Mouse (Mus musculus) hindbrain, embryonic 11.5 days (tissue): ENCODE data around the gene Kalrn. TPM values are rescaled to one million over a fixed set of nuclear protein-coding genes. Genes with fewer than 3 reads are reported as not detected.

Experiments
- ATAC-seq: fragments of 200-750 bp; cut with Nextera tagmentation; 2 replicates; pipeline ENCODE4 v1.8.0; 2017; ENCODE audit warnings: mild to moderate bottlenecking, moderate TSS enrichment, moderate library complexity; ENCODE audit not compliant: low FRiP score
- DNase-seq: peaks from one replicate; pipeline ENCODE4 v3.0.0-alpha.2; 2015; ENCODE audit warnings: low spot score
- H3K27ac ChIP-seq: fragments of 300-500 bp; sonication (generic); 2 replicates; pipeline ENCODE4 v1.5.1; 2014; ENCODE audit warnings: mild to moderate bottlenecking, low read depth, low read length
- H3K27me3 ChIP-seq: fragments of 300-500 bp; sonication (generic); 2 replicates; pipeline ENCODE4 v1.6.1; 2014; ENCODE audit warnings: mild to moderate bottlenecking, low read length, moderate library complexity, mixed read lengths; ENCODE audit not compliant: control insufficient read depth, insufficient read depth
- H3K36me3 ChIP-seq: fragments of 300-500 bp; sonication (generic); 2 replicates; pipeline ENCODE4 v1.6.1; 2014; ENCODE audit warnings: mild to moderate bottlenecking, low read length, moderate library complexity, mixed read lengths; ENCODE audit not compliant: control insufficient read depth, insufficient read depth
- H3K4me1 ChIP-seq: fragments of 300-500 bp; sonication (generic); replicated peaks from 2 replicates; pipeline ENCODE4 v1.6.1; 2014; ENCODE audit warnings: low read length, mixed read lengths; ENCODE audit not compliant: control insufficient read depth, insufficient read depth
- H3K4me2 ChIP-seq: fragments of 300-500 bp; sonication (generic); replicated peaks from 2 replicates; pipeline ENCODE4 v1.6.1; 2014; ENCODE audit warnings: mild to moderate bottlenecking, low read depth, low read length
- H3K4me3 ChIP-seq: fragments of 300-500 bp; sonication (generic); 2 replicates; pipeline ENCODE4 v1.5.1; 2014; ENCODE audit warnings: low read depth, low read length
- H3K9ac ChIP-seq: fragments of 300-500 bp; sonication (generic); 2 replicates; pipeline ENCODE4 v1.6.1; 2014; ENCODE audit warnings: low read depth, low read length
- H3K9me3 ChIP-seq: fragments of 300-500 bp; sonication (generic); 2 replicates; pipeline ENCODE4 v1.6.1; 2016; ENCODE audit warnings: low read length; ENCODE audit not compliant: control insufficient read depth
- WGBS: fragments of 180-500 bp; shearing (Covaris S2); extraction: QIAGEN DNeasy Blood & Tissue Kit; methylation state at CpG from one replicate; pipeline ENCODE4 v1.1.7; 2014; 5-methylcytosine and 5-hydroxymethylcytosine counted together
- polyA plus RNA-seq: library from polyadenylated mRNA; unstranded; fragments of >200 nt; fragmentation: Nextera tagmentation; extraction: Ambion mirVana; gene quantifications from 2 replicates; pipeline ENCODE4 v1.2.1, GENCODE M21; 2014

The Kalrn gene
- polyA plus RNA-seq, 1 experiment from 2014 or later, result 25.6 TPM

GRCm38 (mm10) chr16:33995496-33995895 is 577.8 kb downstream of the Kalrn start:
- ATAC-seq, result no peak
- no peak for DNase-seq
- 81% methylated on average over 3 of the region's 3 CpGs for WGBS

DNA sequence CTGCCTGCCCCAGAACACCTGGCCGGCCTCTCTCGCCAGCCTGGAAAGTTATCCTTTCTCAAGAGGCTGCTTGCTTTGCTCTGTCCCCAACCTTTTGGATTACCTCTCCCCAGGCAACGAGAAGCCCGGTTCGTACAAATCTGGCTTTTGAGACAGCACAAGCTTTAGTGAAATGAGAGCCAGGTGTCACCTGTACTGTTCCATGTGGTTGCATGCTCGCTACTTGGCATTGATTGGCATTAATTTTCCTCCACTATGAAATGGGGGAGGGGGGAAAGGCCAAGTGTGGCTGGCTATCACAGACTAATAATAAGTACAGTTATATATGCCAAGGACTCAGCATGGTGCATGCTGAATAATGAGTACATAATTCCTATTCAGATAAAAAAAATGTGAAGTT is 579.0 kb downstream of the Kalrn start:
- H3K9me3 ChIP-seq, result no peaks in the 10 kb centered on the region
- no peaks in the 10 kb centered on the region for H3K4me1 ChIP-seq
- DNase-seq (no peak), ATAC-seq (no peak)
- no peaks in the 10 kb centered on the region for H3K36me3 ChIP-seq
- WGBS, result 85% methylated on average over 6 of the region's 6 CpGs
- H3K9ac ChIP-seq, result no peak overlapping the region
- H3K27ac ChIP-seq, result no peak overlapping the region
- H3K27me3 ChIP-seq, result no peaks in the 10 kb centered on the region
- no peak overlapping the region for H3K4me2 ChIP-seq
- no peak overlapping the region for H3K4me3 ChIP-seq

More at GRCm38 (mm10) chr16:33995496-33995895, 577.8 kb downstream of the Kalrn start:
- no peak overlapping the region for H3K4me3 ChIP-seq
- no peaks in the 10 kb centered on the region for H3K36me3 ChIP-seq
- H3K4me1 ChIP-seq, result no peaks in the 10 kb centered on the region
- no peak overlapping the region for H3K4me2 ChIP-seq
- no peaks in the 10 kb centered on the region for H3K9me3 ChIP-seq
- H3K27me3 ChIP-seq, result no peaks in the 10 kb centered on the region
- H3K27ac ChIP-seq, result no peak overlapping the region
- no peak overlapping the region for H3K9ac ChIP-seq

DNA sequence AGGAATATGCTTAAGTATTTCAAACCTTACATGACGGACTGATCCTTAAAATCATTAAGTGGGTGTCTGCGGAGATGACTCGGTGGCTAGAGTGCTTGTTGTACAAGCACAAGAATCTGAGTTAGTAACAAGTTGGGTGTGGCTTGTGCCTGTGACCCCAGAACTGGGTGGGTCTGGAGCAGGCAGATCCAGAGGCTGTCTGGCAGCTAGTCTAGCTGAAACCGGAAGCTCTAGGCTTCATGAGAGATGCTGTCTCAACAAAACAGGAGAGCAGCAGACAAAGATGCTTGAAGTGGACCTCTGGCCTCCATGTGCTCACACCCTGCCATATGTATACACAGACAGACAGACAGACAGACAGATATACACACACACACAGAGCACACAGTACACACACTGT is 582.6 kb downstream of the Kalrn start:
- Histone ChIP-seq H3K27ac (no peak overlapping the region), H3K4me2 (no peak overlapping the region), H3K27me3 (no peaks in the 10 kb centered on the region), H3K36me3 (no peaks in the 10 kb centered on the region), H3K9ac (no peak overlapping the region), H3K4me1 (no peaks in the 10 kb centered on the region), H3K4me3 (no peak overlapping the region), H3K9me3 (no peaks in the 10 kb centered on the region)
- DNase-seq (no peak), ATAC-seq (no peak)
- 86% methylated on average over 4 of the region's 4 CpGs for WGBS

GRCm38 (mm10) chr16:33989106-33989505 is 584.2 kb downstream of the Kalrn start:
- no peak overlapping the region for H3K27ac ChIP-seq
- no peaks in the 10 kb centered on the region for H3K9me3 ChIP-seq
- H3K4me1 ChIP-seq, result no peaks in the 10 kb centered on the region
- H3K4me2 ChIP-seq, result no peak overlapping the region
- no peaks in the 10 kb centered on the region for H3K27me3 ChIP-seq
- H3K36me3 ChIP-seq, result no peaks in the 10 kb centered on the region
- no peak for ATAC-seq
- no peak overlapping the region for H3K4me3 ChIP-seq
- no peak overlapping the region for H3K9ac ChIP-seq
- 100% methylated on average over 1 of the region's 1 CpGs for WGBS
- DNase-seq, result no peak

- 63% methylated on average over 17 of the region's 17 CpGs for WGBS
- Histone ChIP-seq H3K27ac (no peak overlapping the region), H3K4me1 (no peaks in the 10 kb centered on the region), H3K36me3 (no peaks in the 10 kb centered on the region), H3K27me3 (no peaks in the 10 kb centered on the region), H3K9me3 (no peaks in the 10 kb centered on the region), H3K4me3 (no peak overlapping the region), H3K9ac (no peak overlapping the region), H3K4me2 (no peak overlapping the region)
- ATAC-seq (no peak), DNase-seq (peak; percentile 61)
Measured at GRCm38 (mm10) chr16:33988358-33989012, 584.8 kb downstream of the Kalrn start.

DNA sequence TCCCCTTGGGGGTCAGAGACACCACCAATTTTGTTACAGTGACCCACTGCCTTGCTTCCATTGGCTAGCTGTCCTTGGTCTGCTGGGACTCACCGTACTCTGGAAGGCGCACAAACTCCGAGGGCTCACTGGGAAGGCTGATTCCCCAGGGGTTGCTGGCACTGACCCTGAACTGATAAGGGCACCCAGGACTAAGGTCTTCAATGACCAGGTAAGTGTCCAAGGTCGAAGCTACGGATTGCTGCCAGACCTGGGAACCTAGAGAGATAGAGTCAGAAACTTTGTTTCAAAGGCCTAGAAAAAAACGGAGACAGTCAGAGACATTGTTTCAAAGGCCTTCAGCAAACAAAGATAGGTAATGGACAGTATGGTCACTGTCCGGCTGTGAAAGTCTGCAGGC is 586.3 kb downstream of the Kalrn start:
- no peak overlapping the region for H3K4me3 ChIP-seq
- H3K4me2 ChIP-seq, result no peak overlapping the region
- H3K4me1 ChIP-seq, result no peaks in the 10 kb centered on the region
- 88% methylated on average over 7 of the region's 7 CpGs for WGBS
- no peak overlapping the region for H3K27ac ChIP-seq
- no peaks in the 10 kb centered on the region for H3K27me3 ChIP-seq
- no peaks in the 10 kb centered on the region for H3K9me3 ChIP-seq
- no peaks in the 10 kb centered on the region for H3K36me3 ChIP-seq
- H3K9ac ChIP-seq, result no peak overlapping the region
- no peak for DNase-seq
- no peak for ATAC-seq

DNA sequence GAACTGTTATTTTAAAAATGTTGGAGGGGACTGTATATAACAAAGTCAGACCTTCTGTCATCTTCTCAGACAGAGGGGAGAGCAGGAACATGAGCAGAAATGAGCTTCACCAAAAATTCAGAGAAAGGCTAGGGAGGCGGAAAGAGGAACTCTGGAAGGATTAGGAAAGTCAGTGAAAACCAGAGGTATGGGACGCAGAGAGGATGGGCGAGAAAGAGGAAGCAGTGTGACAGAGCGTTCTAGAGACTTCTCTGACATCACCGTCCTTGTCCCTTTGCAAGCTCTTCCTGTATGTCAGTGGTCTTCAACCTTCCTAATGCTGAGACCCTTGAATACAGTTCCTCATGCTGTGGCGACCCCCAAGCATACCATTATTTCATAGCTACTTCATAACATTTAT is 588.0 kb downstream of the Kalrn start:
- Histone ChIP-seq H3K9me3 (no peaks in the 10 kb centered on the region), H3K27me3 (no peaks in the 10 kb centered on the region), H3K4me3 (no peak overlapping the region), H3K36me3 (no peaks in the 10 kb centered on the region), H3K27ac (no peak overlapping the region), H3K9ac (no peak overlapping the region), H3K4me1 (no peaks in the 10 kb centered on the region), H3K4me2 (no peak overlapping the region)
- 92% methylated on average over 6 of the region's 6 CpGs for WGBS
- DNase-seq (no peak), ATAC-seq (no peak)

DNA sequence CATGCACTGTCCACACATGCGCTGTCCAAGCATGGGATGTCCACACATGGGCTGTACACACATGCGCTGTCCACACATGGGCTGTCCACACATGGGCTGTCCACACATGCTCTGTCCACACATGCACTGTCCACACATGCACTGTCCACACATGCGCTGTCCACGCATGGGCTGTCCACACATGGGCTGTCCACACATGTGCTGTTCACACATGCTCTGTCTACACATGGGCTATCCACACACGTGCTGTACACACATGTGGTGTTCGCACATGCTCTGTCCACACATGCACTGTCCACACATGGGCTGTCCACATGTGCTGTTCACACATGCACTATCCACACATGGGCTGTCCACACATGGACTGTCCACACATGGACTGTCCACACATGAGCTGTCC is 589.6 kb downstream of the Kalrn start:
- Histone ChIP-seq H3K4me2 (no peak overlapping the region), H3K27me3 (no peaks in the 10 kb centered on the region), H3K4me1 (no peaks in the 10 kb centered on the region), H3K27ac (no peak overlapping the region), H3K9ac (no peak overlapping the region), H3K9me3 (no peaks in the 10 kb centered on the region), H3K4me3 (no peak overlapping the region), H3K36me3 (no peaks in the 10 kb centered on the region)
- no peak for ATAC-seq
- no peak for DNase-seq
- whole genome bisulfite sequencing, result 93% methylated on average over 6 of the region's 6 CpGs

DNA sequence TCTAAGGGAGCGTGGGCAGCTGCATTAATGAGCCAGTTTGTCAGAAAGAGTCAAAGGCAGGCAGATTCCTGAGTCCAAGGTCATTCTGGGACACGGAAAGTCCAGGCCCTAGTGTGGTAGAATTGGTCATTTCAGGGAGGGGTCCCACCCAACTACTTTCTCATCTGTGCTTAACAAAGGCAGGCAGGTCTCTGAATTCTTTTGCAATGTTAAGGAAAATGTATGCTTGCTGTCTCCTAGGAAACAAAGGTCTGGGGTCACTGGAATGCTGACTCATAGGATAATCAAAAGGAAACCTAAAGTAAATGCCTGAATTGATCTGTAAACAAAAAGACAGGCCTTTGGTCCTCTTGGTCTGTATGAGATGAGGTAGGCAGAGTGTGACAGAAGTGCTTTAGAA is 593.5 kb downstream of the Kalrn start:
- ATAC-seq (no peak), DNase-seq (no peak)
- Histone ChIP-seq H3K4me3 (no peak overlapping the region), H3K36me3 (no peaks in the 10 kb centered on the region), H3K4me2 (no peak overlapping the region), H3K27ac (no peak overlapping the region), H3K4me1 (no peaks in the 10 kb centered on the region), H3K9ac (no peak overlapping the region), H3K27me3 (no peaks in the 10 kb centered on the region), H3K9me3 (no peaks in the 10 kb centered on the region)
- 41% methylated on average over 2 of the region's 2 CpGs for WGBS
